Mouse (Mus musculus) telencephalon, adult 2 months (tissue): Measurements from ENCODE around the gene Mfng.

Experiments used
- DNase-seq: peaks from one replicate; pipeline ENCODE4 v3.0.0-alpha.2; 2011; ENCODE audit warnings: low read depth, low spot score

Gene Mfng

DNA sequence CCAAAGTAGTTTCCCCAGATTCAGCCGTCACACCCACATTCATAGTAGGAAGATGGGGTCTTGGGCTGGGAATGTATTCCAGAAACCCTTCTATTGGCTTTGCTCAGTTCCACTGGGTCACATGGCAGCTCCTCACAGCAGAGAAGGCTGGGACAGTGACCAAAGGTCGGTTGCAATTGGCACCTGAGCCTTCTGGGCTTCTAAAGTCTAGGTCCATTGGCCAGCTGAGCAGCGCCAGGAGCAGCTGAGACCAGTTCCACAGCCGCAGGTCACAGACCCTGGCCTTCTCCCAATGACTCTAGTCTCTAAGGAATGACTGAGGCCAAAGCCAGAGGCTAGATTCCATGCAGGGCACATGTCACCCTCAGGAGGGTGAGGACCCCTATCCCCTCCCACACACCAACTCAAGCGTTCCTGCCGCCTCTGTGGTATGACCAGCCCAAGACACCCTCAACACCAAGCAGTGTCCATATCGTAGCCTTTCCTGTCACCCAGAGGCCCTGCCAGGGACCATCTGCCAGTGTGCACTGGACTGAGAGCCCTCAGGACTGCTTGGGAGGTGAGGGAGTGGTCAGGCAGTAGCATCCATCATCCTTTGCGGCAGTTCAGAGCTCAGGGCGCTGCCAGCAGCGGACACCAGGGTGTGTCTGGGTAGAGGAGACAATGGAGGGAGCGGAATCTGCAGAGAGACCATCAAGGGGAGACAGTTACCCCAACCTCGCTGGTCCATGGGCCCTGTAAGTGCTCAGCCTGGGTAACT lies 17.1 kb downstream of the Mfng start:
- DNase-seq, result no peak

DNA sequence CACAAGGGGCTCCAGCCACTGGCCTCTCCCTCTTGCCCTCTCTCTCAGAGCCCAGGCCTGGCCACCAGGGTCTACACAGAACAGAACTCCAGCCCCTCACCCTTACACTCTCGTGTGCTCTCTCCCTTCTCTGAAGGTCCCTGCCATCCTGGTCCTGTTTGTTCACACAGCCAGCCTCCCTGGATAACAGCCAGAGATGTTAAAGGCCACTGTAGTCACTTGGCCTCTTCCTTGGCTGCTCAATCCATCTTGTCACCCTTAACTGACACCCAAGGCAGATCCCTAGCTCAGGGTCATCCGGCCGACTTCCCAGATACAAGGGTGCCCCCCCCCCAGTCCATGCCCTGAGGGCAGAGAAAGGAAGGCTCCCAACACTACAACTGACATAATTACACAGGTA lies 18.0 kb downstream of the Mfng start:
- DNase-seq, result no peak

DNA sequence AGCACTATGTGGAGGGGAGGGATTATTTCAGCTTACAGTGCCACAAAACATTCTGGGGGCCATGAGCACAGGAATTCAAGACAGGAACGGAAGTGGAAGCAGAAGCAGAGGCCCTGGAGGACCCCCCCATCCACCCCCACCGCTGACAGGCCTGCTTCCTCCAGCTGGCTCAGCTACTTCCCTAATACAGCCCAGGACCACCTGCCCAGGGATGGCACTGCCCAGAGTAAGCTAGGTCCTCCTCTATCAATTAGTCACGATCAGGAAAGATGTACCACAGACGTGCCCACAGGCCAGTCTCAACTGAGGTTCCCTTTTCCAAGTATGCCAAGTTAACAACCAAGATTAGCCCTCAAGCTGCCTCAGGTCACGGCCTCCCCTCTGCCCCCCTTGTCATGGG lies 19.1 kb downstream of the Mfng start:
- no peak for DNase-seq

DNA sequence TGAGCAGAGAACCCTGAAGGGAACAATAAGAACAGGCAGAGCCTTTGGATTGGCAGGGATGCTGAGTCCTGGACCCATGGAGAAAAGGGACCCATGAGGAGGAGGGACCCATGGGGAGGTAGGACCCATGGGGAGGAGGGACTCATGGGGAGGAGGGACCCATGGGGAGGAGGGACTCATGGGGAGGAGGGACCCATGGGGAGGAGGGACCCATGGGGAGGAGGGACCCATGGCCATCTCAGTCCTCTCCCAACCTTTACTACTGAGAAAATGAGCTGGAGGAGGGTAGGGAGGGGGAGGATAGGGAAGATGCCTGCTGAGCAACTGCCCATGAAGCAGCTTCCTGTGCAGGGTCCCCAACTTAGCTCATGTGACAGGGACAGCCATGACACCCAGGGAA lies 20.3 kb downstream of the Mfng start:
- no peak for DNase-seq

DNA sequence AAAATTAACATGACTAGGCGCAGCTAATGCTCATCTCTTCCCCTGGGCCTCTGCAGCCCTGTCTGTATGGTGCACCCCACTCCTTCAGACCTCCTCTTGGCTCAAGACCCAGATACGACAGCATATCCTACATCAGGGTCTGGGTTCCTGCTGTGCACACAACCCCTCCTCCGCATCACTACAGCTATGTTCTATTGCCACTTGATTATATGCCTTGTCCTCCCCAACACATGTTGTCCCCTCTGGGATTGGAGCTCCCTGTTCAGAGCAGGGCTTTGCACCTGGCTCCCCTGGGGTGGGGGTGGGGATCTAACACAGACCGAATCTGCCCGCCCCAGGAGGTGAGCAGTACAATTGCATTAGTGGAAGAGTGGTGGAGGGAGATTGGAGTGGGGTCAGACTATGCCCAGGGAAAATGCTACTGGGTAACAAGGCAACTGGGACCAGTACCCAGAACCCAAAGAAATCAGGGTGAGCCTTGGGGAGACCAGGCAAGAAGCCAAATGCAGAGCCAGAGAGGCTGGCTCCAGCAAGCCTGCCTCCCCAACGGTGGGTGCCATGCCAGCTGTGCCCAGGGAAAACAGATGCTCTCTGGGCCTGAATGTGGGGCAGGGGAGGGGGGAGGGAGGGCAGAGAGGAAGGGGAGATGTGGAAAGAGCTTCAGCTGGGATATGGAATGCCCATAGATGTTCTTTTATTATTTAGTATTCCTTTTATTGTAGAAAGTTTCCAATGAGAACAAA lies 22.5 kb downstream of the Mfng start:
- DNase-seq, result no peak

DNA sequence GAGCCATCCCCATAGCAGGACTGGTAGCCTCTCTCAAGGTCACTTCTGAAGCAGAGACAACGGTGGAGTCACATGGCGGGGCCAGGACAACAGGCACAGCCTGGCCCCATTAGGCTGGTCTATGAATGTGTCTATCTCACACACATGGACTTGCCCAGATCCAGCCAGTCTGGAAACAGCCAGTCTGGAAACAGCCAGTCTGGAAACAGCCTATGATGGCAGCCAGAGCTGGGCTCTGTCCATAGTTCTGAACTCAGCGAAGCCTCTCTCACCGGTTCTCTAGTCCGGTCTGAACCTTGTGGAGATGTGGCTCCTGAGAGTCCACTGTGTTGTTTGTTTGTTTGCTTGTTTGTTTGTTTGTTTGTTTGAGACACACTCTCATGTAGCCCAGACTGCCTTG lies 23.4 kb downstream of the Mfng start:
- DNase-seq, result no peak

DNA sequence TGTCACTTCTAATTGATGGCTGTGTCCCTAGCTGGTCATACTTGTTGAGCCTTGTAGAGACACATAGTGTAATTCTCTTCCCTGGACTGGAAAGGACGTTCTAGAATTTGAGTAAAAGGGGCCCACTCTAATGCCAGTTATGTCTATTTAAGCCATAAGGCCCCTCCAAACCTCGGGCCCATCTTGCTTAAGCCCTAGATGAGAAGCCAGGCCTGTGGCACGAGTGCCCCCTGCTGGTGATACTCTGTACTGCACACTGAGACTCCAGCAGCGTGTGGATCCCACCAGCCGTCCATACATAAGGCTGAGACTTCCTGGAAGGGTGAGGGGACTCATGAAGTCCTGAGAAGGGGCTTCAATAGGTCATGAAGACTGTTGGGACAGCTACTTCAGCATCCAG lies 29.1 kb downstream of the Mfng start:
- no peak for DNase-seq

DNA sequence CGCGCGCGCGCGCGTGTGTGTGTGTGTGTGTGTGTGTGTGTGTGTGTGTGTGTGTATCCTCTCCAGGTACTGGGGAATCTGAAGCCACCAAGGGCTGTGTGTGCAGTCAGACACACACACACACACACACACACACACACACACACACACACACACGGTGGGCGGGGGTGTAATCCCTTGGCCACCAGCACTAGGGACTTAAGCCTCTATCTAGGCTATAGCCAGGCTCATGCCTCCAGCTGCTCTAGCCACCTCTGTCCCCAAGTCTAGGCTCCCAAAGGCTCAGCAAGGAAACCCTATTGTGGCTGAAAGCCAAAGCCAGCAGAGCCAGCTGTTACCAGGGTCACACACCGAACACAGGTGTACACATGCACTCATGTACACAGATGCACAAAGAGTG lies 30.4 kb downstream of the Mfng start:
- DNase-seq, result no peak

DNA sequence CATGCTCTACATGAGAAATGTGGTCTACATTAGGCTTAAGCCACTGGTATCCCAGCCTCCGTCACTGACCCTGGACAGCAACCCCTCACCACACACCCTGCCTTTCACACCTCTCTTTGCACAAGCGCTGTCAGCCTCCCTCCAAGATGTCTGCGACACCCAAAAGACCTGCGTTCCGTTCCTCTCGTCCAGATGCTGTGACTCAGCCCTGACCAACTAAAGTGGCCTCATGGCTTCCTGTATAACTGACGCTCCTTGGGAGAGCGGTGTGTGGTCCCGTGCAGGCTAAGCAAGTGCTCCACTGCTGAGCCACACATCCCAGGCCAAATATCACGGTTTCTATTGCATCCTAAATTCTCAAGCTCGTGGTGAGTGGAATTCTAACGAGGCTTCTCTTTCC lies 32.6 kb downstream of the Mfng start:
- DNase-seq, result no peak

DNA sequence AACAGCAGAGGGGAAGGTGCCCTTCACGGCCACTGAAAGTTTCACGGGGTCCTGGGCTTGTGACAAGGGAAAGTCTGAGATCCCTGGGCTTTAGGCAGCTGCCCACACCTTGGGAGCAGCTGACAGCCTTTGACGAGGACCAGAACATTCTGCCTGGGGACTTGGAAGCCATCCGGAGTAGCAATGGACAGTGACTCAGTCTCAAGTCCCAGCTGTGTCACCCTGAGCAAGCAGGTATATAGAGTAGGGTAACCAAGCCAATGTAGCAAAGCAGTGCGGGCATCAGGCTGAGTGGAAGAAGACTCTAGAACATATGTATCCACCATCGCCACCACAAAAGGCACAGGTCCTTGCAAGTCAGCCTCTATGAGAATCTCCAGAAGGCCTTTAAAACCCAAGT lies 36.1 kb downstream of the Mfng start:
- no peak for DNase-seq

DNA sequence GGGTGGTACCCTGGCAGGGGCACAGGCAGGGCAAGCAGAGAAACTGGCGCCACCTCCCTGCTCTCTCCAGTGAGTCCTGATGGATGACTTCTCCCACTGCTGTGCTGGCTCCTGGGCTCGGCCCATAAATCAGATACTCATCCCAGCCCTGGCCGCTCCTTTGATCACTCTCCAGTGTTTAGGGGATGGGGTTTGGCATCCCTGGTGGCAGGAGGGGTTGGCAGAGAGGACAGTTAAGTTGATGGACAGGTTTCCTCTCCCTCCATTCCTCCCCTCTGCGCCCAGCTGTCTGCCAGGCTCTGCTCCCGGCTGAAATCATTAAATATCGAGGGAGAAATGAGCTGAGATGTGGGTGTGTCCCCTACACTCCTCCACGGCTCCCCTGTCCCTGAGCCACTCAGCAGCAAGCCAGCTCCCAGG lies 36.6 kb downstream of the Mfng start:
- DNase-seq, result no peak

DNA sequence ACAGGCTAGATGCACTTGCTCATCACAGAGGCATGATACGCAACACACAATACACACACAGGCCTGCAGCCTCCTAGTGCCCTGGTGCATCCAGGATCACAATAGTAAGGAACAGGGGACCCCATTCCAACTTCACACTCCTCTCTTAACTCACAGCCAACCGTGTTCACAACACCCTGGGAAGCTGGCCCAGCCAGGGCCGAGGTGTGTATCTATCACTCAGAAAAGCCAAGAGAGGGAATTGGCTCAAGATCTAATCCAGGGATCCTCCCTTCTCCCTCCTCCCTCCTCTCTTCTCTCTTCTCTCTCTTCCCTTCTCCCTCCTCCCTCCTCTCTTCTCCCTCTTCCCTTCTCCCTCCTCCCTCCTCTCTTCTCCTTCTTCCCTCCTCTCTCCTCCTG lies 37.1 kb downstream of the Mfng start:
- no peak for DNase-seq

DNA sequence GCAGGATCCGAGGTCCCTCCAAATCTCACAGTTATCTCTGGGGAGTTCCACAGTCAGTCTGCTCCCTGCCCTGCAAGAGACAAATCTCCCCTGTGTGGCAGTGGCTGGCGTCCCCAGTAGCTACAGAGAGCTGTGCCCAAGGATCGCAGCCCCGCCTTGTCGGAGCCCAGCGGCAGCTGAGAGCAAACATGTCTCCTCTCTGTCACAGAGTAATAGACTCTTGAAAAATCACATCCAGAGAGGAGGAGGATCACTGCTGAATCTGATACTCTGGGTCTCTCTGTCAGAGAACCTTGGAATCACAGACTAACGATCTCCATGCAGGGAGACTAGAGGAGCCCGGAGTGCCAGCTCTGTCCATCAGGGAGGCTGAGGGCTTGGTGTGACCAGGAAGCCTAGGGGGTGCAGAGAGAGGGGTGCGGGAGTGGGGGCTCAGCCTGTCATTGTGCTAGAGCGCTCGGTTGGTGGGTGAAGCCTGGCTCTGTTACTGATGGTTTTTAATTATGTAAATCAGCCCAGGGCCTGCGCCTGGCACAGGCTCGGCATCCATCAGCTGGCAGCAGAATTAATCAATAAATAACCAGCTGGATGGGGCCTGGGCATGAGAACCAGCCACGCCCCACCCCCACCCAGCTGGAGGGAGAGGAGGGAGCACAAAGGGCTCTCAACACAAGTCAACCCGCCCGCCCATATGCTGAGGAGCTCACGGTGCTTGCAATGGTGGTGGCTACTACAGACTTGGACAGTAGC lies 37.7 kb downstream of the Mfng start:
- DNase-seq, result no peak

DNA sequence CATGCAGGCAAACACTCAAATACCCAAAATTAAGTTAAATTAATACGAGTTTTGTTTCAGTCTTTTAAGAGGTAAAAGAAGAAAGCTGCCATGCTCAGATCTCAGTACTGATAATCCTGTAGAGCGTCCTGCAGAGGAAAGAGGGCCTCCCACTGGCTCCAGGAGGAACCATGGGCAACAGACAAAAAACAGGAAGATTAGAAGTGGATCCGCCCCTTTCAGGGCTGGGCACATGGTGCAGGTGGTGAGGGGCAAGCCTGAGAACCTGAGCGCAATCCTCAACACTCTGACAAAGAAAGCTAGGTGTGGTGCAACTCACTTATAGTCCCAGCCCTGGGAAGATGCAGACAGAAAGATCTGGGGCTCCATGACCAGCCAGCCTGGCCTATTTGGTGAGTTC lies 41.4 kb downstream of the Mfng start:
- no peak for DNase-seq

DNA sequence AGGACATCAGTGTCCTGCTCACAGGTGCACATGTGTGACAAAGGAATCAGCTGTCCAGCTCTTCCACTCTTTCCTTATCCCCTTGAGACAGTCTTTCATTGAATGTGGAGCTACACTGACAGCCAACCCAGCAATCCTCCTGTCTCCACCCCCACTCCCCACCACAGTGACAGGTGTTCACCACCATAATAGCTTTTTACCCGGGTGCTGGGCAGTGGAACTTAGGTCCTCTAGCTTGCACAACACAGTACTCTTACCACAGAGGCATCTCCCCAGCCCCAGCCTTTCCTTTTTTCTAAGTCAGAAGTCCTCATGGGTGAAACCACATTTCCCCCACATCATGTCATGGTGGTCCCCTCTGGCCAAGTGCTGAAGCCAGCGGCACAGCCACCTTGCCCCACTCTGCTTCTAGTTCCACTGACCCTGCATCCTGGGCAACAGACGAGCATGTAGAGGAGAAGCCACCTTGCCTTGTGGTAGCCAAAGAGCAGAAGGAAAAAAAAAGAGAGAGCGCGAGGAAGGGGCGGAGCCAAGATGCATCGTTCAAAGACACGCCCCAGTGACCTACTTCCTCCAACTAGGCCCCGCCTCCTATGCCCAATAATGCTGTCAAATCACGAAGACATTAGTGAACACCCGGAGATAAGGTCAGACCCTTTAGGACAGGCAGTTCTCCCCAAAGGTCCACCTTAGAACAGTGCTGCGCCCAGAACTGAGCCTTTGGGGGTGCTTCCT lies 42.8 kb downstream of the Mfng start:
- no peak for DNase-seq

DNA sequence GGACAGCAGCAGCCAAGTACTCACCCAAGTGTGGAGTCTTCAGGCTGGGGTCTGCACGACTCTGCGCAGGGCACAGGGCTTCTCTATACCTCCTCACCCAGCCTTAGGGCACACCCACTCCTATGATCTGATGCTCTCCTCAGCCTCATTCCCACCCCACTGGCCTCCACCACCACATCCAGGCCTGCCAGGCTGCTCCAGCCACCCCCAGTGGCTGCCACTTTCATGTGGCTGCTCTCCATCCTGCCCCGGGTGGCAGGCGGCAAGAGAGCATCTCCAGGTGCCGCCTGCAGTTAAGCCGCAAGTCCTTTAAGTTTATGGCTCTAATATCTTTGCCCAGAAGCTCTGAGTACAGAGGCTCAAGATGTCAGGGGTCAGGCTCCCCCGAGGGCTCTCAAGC lies 46.6 kb downstream of the Mfng start:
- no peak for DNase-seq

DNA sequence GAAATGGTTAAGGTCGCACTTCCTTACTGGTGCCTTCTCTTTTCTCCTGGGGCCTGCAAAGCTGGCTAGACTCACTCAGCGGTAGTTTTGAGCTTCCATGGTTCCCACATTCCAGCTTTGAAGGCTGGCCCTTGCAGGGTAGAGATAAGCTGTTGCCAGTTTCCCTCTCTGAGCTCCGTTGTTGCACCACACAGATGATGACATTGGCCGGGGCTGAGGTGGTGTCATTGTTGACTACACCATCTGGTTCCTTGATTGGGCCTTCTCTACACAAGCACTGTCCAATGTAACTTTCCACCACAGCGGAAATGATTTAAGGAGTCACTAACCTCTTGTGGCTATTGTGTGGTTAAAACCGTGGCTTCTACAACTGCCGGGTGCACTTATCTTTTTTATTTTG lies 52.7 kb downstream of the Mfng start:
- no peak for DNase-seq

DNA sequence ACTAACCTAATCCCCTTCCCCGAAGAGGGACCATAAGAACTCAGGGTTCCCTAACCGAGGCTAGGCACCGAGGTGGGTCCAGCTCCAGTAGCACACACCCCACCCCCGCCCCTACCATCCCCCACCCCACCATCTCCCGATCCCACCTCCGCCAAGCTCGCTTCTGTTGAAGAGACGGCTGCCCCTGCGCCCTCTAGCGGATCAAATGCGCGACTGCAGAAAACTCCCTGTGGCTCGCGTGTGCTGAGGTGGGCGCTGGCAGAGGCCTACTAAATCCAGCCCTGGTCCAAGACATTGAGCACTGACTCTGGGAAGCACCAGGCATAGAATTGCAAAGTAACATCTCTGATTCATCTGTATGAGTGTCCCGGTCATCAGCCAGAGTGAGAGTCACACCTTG lies 53.2 kb downstream of the Mfng start:
- DNase-seq, result no peak

DNA sequence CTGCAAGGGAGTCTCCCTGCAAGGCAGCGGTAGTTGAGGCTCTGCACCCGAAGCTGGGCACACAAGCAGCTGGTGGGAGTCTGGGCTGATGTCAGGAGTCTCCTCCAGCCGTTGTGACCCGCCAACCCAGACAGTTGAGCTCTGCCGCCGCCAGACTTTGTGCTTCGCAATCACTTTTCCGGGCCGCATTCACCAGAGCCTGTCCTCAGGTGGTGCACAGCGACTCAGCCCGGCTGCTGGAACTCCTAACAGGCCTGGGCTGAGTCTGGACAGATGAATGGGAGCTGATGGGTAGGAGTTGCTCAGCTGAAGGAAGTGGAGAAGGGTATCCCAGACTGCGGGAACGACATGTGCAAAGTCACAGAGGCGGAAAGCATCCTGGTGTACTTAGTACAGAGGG lies 53.9 kb downstream of the Mfng start:
- no peak for DNase-seq

DNA sequence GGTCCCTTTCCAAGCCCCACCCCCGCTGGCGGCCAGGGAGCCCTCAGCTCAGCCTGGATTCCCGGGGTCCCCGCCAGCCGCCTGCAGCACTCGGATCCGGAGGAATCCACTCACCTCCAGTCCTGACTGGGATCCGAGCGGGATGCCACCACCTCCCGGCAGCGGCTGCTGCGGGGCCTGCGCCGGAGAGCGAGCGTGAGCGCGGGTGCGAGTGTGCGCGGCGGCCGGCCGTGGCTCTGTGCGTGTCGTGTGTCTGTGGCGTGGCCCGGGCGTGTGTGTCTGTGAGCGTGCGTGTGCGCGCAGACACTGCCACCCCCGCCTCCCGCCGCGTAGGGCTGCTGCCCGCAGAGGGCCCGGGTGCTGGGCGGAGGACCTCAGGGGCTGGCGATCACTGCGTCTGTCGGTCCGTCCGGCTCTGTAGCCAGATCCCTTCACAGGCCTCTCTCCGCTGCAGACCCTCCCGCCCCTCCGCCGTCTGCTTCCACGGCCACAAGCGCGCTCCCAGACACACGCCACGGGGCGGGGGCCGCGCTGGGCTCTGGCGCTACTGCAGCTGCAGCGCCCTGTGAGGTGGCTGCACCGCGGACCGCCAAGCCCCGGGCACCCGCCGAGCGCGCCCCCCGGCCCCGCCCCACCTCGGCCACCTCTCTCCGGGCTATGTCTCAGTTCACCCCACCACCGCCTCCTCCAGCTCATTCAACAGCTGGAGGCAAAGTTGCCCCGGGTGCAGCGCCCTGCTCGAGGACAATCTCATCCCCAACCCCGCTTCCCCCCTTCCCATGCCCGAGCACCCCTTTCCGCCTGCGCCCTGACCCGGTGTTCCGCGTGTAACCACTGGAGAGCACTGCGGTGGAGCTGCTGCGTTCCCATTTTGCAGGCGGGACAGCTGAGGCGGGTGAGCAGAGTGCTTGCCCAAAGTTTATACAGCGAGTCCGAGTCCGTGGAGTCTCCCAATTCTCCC lies 54.7 kb downstream of the Mfng start, which contains the start of gene Elfn2:
Gene Elfn2, minus strand, starts transcription at position 482 of the 961 bp plus-strand sequence.
- DNase-seq, result no peak

DNA sequence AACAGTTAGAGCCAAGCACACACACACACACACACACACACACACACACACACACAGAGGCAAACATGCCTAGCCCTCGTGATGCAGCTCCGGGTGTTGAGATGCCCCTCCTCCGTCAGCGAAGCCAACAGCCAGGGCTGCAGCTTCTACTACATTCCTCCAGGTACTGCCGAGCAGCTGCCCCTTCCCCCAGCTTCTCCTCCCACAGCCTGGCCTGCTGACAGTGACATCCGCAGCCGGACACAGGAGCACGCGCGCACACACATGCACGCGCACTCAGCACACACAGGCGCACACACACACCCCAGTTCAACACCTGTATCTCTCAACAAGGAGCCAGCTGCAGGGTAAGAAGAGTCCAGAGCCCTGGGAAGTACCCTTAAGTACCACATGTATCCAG lies 56.3 kb downstream of the Mfng start:
- no peak for DNase-seq
